Mouse (Mus musculus) NIH3T3 (cell line): Measurements from ENCODE around the gene Tacr3.

Experiments used
- DNase-seq: peaks from one replicate; pipeline ENCODE4 v3.0.0-alpha.2; 2012; ENCODE audit warnings: low read depth

Tacr3 gene

DNA sequence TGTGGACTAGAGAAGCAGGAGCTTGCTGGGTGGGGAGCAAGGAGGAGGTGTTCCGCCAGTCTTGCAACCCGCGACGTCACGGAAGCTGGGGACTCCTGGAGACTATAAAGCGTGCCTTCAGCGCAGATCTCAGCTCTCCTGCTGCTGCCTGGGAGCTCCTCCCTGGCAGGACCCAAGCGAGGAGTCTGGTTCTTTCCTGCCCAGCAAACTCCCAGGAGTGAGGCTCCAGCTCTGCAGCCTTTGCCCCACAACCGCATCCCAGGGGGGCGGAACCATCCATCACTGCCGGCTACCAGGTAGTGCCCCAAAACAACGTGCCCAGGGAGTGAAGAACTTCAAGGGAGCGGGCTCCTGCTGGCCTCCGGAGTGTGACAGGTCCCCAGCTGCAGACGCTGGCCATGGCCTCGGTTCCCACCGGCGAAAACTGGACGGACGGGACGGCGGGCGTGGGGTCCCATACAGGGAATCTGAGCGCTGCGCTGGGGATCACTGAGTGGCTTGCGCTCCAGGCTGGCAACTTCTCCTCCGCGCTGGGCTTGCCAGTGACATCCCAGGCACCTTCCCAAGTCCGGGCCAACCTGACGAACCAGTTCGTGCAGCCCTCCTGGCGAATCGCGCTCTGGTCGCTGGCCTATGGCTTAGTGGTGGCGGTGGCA lies at the start of gene Tacr3:
Tacr3 (plus strand) TSS at position 133 of the 656 bp plus-strand sequence.
- DNase-seq, result no peak

DNA sequence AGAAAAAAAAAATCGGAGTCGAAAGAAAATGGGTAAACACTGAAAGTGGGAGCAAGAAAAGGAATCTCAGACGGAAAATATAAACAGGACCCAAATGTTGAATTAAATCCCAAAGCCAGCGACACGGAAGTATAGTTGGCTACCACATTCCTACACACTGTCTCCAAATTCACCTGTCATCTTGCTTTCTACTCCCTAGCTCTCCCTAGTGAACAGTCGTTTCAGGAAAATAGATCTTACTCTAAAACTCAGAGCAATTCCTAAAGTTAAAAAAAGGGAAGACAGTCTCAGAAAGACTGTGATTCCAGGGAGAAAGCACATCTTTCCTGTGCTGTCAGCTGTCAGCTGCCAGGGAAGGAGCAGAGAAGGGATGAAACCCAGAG lies 324 bp upstream of the Tacr3 start:
- DNase-seq, result no peak

DNA sequence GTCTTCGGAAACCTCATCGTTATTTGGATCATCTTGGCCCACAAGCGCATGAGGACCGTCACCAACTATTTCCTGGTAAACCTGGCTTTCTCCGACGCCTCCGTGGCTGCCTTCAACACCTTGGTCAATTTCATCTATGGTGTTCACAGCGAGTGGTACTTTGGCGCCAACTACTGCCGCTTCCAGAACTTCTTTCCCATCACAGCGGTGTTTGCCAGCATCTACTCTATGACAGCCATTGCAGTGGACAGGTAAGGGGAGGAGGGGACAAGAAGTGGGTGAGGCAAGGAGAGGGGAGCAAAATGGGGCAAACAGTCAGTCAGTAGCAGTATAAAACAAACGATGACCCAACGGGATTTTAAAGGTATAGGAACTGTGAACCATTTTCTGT lies 719 bp downstream of the Tacr3 start:
- DNase-seq, result no peak

DNA sequence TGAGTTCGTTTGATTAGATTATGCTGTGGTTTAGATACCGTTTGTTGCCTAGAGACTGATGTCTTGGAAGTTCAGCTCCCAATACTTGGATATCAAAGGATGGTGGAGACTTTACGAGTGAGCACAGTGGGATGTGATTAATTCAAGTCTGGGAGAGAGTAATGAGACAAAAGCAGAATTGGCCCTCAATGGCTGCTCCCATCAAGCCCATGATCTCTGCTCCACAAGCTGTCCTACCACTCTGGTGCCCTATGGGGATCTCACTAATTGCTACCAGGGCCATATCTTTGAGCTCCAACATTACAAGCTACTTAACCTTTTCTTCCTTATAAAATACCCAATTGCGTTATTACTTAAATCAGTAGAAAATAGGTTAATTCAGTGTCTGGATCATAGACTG lies 22.5 kb downstream of the Tacr3 start:
- no peak for DNase-seq

DNA sequence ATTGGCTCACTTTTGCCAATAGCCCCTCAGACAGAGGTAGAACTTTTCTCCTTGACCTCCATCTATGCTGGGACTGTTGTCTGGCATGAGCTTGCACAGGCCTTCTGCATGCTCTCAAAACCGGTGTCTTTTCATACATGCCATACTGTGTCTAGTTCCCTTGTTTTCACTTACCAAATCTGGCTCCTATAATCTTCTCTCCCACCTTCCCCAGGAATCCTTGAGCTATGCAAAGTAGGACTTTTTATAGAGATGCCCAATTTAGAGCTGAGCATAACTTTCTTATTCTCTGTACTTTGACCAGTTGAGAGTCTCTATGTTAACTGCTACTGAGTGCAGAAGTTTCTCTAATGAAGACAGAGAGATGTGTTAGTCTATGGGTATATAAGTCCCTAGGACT lies 48.9 kb downstream of the Tacr3 start:
- no peak for DNase-seq

DNA sequence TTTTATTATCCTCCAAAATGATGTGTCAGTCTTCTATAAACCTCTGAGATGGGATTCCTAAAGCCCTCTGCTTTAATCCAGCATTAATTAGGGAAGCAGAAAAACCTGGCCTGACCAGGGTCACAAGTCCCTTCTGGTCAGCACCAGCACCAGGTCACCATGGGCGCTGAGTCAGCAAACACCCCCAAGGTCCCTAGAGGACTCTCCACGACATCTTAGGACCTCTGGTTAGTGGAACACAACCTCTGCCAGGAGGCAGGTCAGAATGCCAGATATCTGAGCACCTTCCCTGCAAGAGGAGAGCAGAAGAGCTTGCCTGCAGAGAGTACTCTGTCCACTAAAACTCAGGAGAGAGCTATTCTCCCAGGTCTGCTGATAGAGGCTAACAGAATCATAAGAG lies 67.0 kb downstream of the Tacr3 start:
- no peak for DNase-seq

DNA sequence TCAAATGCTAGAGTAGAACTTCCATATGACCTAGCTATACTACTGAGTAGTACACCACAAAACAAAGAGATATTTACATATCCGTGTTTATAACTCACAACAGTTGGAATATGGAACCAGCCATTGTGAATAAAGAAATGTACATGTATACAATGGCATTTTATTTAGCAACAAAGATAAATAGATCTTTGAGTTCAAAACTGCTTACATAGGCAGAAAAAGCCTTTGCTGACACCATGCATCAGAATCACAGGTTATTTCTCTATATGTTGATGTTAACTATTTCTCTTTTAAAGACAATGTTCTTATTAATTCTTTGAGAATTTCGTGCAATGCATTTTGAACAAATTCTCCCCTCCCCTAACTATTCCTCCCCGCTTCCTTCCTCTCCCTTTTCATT lies 80.1 kb downstream of the Tacr3 start:
- DNase-seq, result no peak

DNA sequence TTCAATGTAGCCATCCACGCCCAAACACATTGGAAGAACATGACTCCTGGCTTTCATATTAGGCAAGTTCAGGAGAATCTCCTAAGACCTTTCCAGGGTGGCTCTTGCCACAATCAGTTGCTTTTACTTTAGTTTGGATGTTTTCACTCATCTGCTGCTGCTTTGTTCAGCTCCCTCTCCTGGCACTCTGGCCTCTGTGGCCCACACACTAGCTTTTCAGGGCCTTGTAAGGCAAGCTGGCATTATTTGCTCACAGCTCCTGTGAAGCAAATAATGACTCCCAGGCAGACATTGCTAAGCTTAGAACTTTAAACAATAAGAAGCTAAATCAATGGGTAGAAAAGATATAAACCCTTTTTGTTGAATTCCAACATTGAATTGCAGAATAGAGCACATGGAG lies 105.9 kb downstream of the Tacr3 start:
- no peak for DNase-seq

DNA sequence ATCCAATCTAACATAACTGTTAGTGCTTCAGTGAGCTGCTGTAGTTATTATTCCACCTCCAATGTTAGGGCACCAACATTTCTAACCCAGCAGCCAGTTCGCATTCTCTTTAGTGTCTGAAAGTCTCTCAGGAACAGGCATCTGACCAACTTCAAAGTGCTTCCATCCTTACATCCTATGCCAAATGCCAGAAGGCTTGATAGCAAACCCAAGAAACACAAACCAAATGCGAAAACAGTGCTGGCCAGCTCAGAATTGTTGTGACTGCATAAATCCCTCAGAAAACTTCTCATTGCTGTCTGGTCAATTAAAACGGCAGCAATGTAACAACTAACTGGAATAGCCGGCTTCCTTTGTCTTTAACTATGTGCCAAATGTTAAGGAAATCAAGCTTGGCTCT lies 106.7 kb downstream of the Tacr3 start:
- no peak for DNase-seq

DNA sequence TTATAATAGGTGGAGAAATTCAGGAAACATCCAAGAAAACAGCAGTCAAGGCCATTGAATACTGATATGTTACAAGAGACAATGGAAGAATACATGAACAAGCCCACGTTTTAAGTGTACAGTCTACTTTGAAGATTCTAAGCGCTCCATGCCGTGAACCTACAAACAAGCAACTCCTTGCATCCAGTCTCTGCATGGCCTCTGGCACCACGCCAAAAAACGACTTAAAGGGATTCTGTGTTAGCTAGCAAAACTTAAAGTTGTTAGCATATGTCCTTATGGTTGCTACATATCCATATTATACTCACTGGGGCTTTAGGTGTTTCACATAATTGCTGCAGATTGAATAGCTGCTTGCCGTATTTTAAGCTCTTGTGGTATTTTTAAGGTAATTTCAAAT lies 134.7 kb downstream of the Tacr3 start:
- DNase-seq, result no peak

DNA sequence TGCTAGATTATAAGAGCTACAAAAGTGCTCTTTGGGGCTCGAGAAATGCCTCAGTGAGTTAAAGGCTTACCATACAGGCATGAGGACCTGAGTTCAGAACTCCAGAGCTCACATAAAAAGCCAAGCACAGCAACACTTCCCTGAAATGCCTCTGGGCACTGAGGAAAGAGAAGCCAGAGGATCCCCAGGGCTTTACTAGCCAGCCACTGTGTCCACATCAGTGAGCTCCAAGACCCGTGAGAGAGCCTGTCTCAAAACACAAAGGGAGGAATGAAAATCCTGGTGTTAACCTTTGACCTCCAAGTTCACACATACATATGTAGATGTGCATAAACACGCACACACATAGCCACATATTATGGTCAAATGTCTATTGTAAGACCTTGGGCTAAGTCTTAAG lies 150.1 kb downstream of the Tacr3 start:
- DNase-seq, result no peak

DNA sequence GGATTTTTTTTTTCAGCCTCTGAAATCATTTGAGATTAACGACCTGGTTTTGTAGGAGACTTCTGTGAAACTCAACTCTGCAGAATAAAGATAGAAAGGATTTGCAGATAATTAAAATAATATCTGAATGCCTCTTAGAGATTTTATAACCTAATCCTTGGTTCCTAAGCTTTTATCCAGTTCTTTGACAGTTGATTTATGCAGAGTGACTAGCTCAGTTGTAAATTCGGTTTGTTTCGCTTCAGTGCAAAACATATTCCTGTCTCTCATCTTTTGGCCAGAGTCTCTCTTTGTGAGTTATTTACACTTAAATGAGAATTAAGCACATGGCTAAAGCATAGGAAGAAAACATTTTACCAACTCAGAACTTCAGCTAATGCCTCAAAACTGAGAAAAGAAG lies 151.3 kb downstream of the Tacr3 start:
- no peak for DNase-seq
